Mouse (Mus musculus) liver, embryonic 15.5 days (tissue): ENCODE data around the gene Smim24. TPM values are rescaled to one million over a fixed set of nuclear protein-coding genes. Genes with fewer than 3 reads are reported as not detected.

Source experiments
- ATAC-seq: fragments of 200-750 bp; cut with Nextera tagmentation; 2 replicates; pipeline ENCODE4 v1.8.0; 2017; ENCODE audit warnings: moderate number of reproducible peaks, mild to moderate bottlenecking, moderate library complexity; ENCODE audit not compliant: insufficient read depth
- H3K27ac ChIP-seq: fragments of 300-500 bp; sonication (generic); replicated peaks from 2 replicates; pipeline ENCODE4 v1.5.1; 2015; ENCODE audit warnings: mild to moderate bottlenecking, inconsistent platforms
- H3K27me3 ChIP-seq: fragments of 300-500 bp; sonication (generic); 2 replicates; pipeline ENCODE4 v1.6.1; 2015; ENCODE audit warnings: mild to moderate bottlenecking, inconsistent platforms
- H3K36me3 ChIP-seq: fragments of 300-500 bp; sonication (generic); replicated peaks from 2 replicates; pipeline ENCODE4 v1.6.1; 2015; ENCODE audit warnings: moderate library complexity, mild to moderate bottlenecking, inconsistent platforms
- H3K4me1 ChIP-seq: fragments of 300-500 bp; sonication (generic); replicated peaks from 2 replicates; pipeline ENCODE4 v1.6.1; 2015; ENCODE audit warnings: inconsistent platforms
- H3K4me2 ChIP-seq: fragments of 300-500 bp; sonication (generic); 2 replicates; pipeline ENCODE4 v1.6.1; 2015; ENCODE audit warnings: moderate library complexity, mild to moderate bottlenecking, inconsistent platforms
- H3K4me3 ChIP-seq: fragments of 300-500 bp; sonication (generic); replicated peaks from 2 replicates; pipeline ENCODE4 v1.5.1; 2015; ENCODE audit warnings: mild to moderate bottlenecking, inconsistent platforms
- H3K9ac ChIP-seq: fragments of 300-500 bp; sonication (generic); 2 replicates; pipeline ENCODE4 v1.6.1; 2015; ENCODE audit warnings: moderate library complexity, mild to moderate bottlenecking, inconsistent platforms
- H3K9me3 ChIP-seq: fragments of 300-500 bp; sonication (generic); replicated peaks from 2 replicates; pipeline ENCODE4 v1.6.1; 2016; ENCODE audit warnings: inconsistent platforms
- WGBS: fragments of 180-500 bp; shearing (Covaris S2); methylation state at CpG from one replicate; pipeline ENCODE4 v1.1.7; 2015; ENCODE audit warnings: mixed read lengths; ENCODE audit not compliant: insufficient replicate concordance; 5-methylcytosine and 5-hydroxymethylcytosine counted together
- polyA plus RNA-seq: library from polyadenylated mRNA; unstranded; fragments of >200 nt; fragmentation: Nextera tagmentation; extraction: Ambion mirVana; gene quantifications from 2 replicates; pipeline ENCODE4 v1.2.1, GENCODE M21; 2015

Gene Smim24
- polyA plus RNA-seq, 1 experiment from 2014 or later = 1.9 TPM

GRCm38 (mm10) chr10:81404720-81405119 lies 11.9 kb downstream of the Smim24 start:
- no peak for ATAC-seq
- 0 out of 2 replicates have a peak overlapping the region, but pooled peaks have one; percentile 9 for H3K27ac ChIP-seq
- H3K4me1 ChIP-seq = peaks cover 81% of the 10 kb centered on the region
- H3K36me3 ChIP-seq = peaks cover 11% of the 10 kb centered on the region
- H3K4me3 ChIP-seq = no peak overlapping the region
- H3K27me3 ChIP-seq = peaks cover 71% of the 10 kb centered on the region
- H3K9ac ChIP-seq = no peak overlapping the region
- peak overlapping the region; percentile 25 for H3K4me2 ChIP-seq
- WGBS = 19% methylated on average over 18 of the region's 18 CpGs
- H3K9me3 ChIP-seq = no peaks in the 10 kb centered on the region

- Histone ChIP-seq H3K9ac (no peak overlapping the region), H3K27me3 (peaks cover 68% of the 10 kb centered on the region), H3K4me2 (no peak overlapping the region), H3K36me3 (peaks cover 2% of the 10 kb centered on the region), H3K27ac (no peak overlapping the region), H3K9me3 (no peaks in the 10 kb centered on the region), H3K4me3 (no peak overlapping the region), H3K4me1 (peaks cover 91% of the 10 kb centered on the region)
- ATAC-seq = no peak
- 33% methylated on average over 13 of the region's 13 CpGs for WGBS
These were observed 12.8 kb downstream of the Smim24 start for GRCm38 (mm10) chr10:81405588-81406201.

- Histone ChIP-seq H3K27me3 (peaks cover 68% of the 10 kb centered on the region), H3K4me1 (peaks cover 91% of the 10 kb centered on the region), H3K4me2 (peak overlapping the region; percentile 39), H3K36me3 (no peaks in the 10 kb centered on the region; the same call in 1 of the 2 replicates), H3K27ac (no peak overlapping the region), H3K9ac (no peak overlapping the region), H3K4me3 (peak overlapping the region; percentile 36), H3K9me3 (no peaks in the 10 kb centered on the region)
- ATAC-seq = no peak
- WGBS = 19% methylated on average over 24 of the region's 24 CpGs
These were observed 13.9 kb downstream of the Smim24 start for GRCm38 (mm10) chr10:81406504-81407440.

GRCm38 (mm10) chr10:81407539-81408423 lies 14.9 kb downstream of the Smim24 start:
- no peak for ATAC-seq
- H3K4me1 ChIP-seq = peaks cover 91% of the 10 kb centered on the region

GRCm38 (mm10) chr10:81408424-81408729 lies 15.5 kb downstream of the Smim24 start:
- H3K9ac ChIP-seq = no peak overlapping the region
- no peak for ATAC-seq
- H3K4me3 ChIP-seq = no peak overlapping the region
- peaks cover 92% of the 10 kb centered on the region for H3K4me1 ChIP-seq
- peak overlapping the region; percentile 49 for H3K27ac ChIP-seq
- no peaks in the 10 kb centered on the region; the same call in 1 of the 2 replicates for H3K36me3 ChIP-seq
- peaks cover 59% of the 10 kb centered on the region for H3K27me3 ChIP-seq
- H3K9me3 ChIP-seq = no peaks in the 10 kb centered on the region
- 24% methylated on average over 13 of the region's 13 CpGs for WGBS
- H3K4me2 ChIP-seq = 0 out of 2 replicates have a peak overlapping the region, but pooled peaks have one; percentile 39

More at GRCm38 (mm10) chr10:81407539-81408423, 14.9 kb downstream of the Smim24 start:
- WGBS = 19% methylated on average over 31 of the region's 31 CpGs
- H3K36me3 ChIP-seq = no peaks in the 10 kb centered on the region; the same call in 1 of the 2 replicates
- H3K27ac ChIP-seq = peak overlapping the region; percentile 53; the same call in 1 of the 2 replicates
- H3K4me2 ChIP-seq = peak overlapping the region; percentile 39
- peak overlapping the region; percentile 36 for H3K4me3 ChIP-seq
- no peak overlapping the region for H3K9ac ChIP-seq
- no peaks in the 10 kb centered on the region for H3K9me3 ChIP-seq
- peaks cover 65% of the 10 kb centered on the region for H3K27me3 ChIP-seq

GRCm38 (mm10) chr10:81408871-81409291 lies 16.0 kb downstream of the Smim24 start:
- Histone ChIP-seq H3K36me3 (no peaks in the 10 kb centered on the region; the same call in 1 of the 2 replicates), H3K4me3 (no peak overlapping the region), H3K27ac (peak overlapping the region; percentile 69), H3K4me1 (peaks cover 94% of the 10 kb centered on the region), H3K4me2 (peak overlapping the region; percentile 39), H3K27me3 (peaks cover 54% of the 10 kb centered on the region), H3K9me3 (no peaks in the 10 kb centered on the region), H3K9ac (no peak overlapping the region; the same call in 1 of the 2 replicates)
- 5% methylated on average over 9 of the region's 9 CpGs for WGBS
- peak; percentile 56 for ATAC-seq

GRCm38 (mm10) chr10:81409330-81409729 lies 16.5 kb downstream of the Smim24 start:
- Histone ChIP-seq H3K27me3 (peaks cover 50% of the 10 kb centered on the region), H3K4me3 (no peak overlapping the region), H3K9ac (no peak overlapping the region; the same call in 1 of the 2 replicates), H3K27ac (peak overlapping the region; percentile 69), H3K4me1 (peaks cover 95% of the 10 kb centered on the region), H3K36me3 (no peaks in the 10 kb centered on the region), H3K4me2 (peak overlapping the region; percentile 25), H3K9me3 (no peaks in the 10 kb centered on the region)
- ATAC-seq = no peak
- 9% methylated on average over 8 of the region's 8 CpGs for WGBS

- Histone ChIP-seq H3K4me2 (peak overlapping the region; percentile 13), H3K9ac (no peak overlapping the region), H3K4me1 (peaks cover 97% of the 10 kb centered on the region), H3K9me3 (no peaks in the 10 kb centered on the region), H3K4me3 (no peak overlapping the region), H3K27ac (peak overlapping the region; percentile 69), H3K27me3 (peaks cover 41% of the 10 kb centered on the region), H3K36me3 (no peaks in the 10 kb centered on the region)
- ATAC-seq = no peak
- WGBS = 22% methylated on average over 4 of the region's 4 CpGs
These were observed 17.5 kb downstream of the Smim24 start for GRCm38 (mm10) chr10:81410350-81410749.

GRCm38 (mm10) chr10:81410981-81411380 lies 18.1 kb downstream of the Smim24 start:
- no peaks in the 10 kb centered on the region for H3K9me3 ChIP-seq
- 65% methylated on average over 9 of the region's 9 CpGs for WGBS
- H3K9ac ChIP-seq = no peak overlapping the region
- peaks cover 35% of the 10 kb centered on the region for H3K27me3 ChIP-seq
- peaks cover 91% of the 10 kb centered on the region for H3K4me1 ChIP-seq
- ATAC-seq = no peak
- no peaks in the 10 kb centered on the region for H3K36me3 ChIP-seq
- peak overlapping the region; percentile 69 for H3K27ac ChIP-seq
- H3K4me3 ChIP-seq = no peak overlapping the region
- H3K4me2 ChIP-seq = no peak overlapping the region; the same call in 1 of the 2 replicates

GRCm38 (mm10) chr10:81411471-81412400 lies 18.9 kb downstream of the Smim24 start:
- H3K9me3 ChIP-seq = no peaks in the 10 kb centered on the region
- 63% methylated on average over 18 of the region's 18 CpGs for WGBS
- H3K4me2 ChIP-seq = no peak overlapping the region
- no peak overlapping the region for H3K9ac ChIP-seq
- H3K4me3 ChIP-seq = no peak overlapping the region
- H3K27me3 ChIP-seq = peaks cover 32% of the 10 kb centered on the region
- no peaks in the 10 kb centered on the region for H3K36me3 ChIP-seq
- ATAC-seq = no peak
- peaks cover 92% of the 10 kb centered on the region for H3K4me1 ChIP-seq
- peak overlapping the region; percentile 69 for H3K27ac ChIP-seq
